Mouse (Mus musculus) gastrocnemius, postnatal 10 days (tissue): ENCODE data around the gene Klk7. TPM values are rescaled to one million over a fixed set of nuclear protein-coding genes. Genes with fewer than 3 reads are reported as not detected.

Experiments
- DNase-seq: peaks from one replicate; pipeline ENCODE4 v3.0.0; 2021; ENCODE audit warnings: mixed read lengths
- total RNA-seq, 2 experiments: library from RNA; stranded (reverse); gene quantifications; 2 replicates each; pipeline ENCODE4 v1.2.3; 2021

Klk7 gene
- total RNA-seq, 2 experiments from 2014 or later = not detected

GRCm38 (mm10) chr7:43797333-43797769, 13.7 kb upstream of the Klk7 start, which contains the start of gene Klk8:
Klk8 (plus strand) TSS chr7:43797577.
- no peak for DNase-seq

DNA sequence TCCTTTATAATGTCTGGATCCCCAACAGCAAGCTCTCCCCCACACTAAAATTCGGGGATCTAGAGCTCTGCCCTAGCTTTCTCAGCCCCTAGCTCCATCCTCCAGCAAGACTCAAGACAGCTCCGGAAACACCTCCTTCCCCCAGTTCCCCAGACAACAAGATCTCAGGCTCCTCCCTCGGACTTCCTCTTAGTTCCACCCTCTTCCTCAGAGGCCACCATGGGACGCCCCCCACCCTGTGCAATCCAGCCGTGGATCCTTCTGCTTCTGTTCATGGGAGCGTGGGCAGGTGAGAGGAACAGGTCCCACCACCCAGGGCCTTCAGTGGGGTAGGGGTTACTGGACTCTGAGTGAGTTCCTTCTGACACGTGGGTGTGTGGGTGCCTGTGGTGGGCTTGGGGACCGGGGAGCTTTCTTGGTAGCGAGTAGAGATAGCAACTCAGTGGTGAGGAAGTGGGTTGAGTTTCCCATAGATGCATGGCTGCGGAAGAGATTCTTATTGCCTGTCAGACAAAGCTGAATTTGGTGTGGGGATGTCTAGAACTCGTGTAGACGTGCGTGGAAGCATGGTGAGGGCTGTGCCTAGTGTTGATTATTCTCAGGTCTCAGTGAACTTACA, 13.1 kb upstream of the Klk7 start:
- no peak for DNase-seq

DNA sequence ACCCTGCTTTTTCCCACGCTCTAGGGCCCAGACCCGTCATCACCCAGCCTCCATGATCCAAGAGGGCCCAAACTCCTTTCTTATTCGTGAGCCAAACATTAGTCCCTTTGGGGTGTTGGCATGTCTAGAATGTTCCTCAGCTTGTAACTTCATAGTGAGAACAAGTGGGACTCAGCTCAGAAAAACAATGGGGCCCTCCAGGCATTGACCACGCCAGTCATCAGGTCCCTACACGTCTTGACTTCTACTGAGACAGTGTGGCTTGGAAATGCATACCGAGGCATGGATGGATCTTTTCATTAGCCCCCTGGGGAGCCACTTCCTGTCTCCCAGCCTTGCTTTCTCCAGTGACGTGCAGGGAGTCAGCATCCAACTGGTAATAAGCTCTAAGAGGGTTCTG, 11.2 kb upstream of the Klk7 start:
- no peak for DNase-seq

DNA sequence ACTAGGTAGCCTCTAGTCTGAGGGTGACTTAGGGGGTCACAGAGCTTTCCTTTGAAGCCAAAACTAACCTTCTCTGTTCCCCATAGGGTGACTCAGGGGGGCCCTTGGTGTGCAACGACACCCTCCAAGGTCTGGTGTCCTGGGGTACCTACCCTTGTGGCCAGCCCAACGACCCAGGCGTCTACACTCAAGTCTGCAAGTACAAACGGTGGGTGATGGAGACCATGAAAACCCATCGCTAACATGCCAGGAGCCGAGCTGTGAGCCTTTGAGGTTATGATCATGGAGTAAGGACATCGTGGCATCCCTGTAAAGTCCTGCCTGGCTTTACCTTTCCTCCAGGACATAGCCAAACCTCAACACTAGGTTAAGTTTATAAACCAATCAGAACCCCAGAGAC, 4.1 kb downstream of the Klk7 start:
- no peak for DNase-seq

DNA sequence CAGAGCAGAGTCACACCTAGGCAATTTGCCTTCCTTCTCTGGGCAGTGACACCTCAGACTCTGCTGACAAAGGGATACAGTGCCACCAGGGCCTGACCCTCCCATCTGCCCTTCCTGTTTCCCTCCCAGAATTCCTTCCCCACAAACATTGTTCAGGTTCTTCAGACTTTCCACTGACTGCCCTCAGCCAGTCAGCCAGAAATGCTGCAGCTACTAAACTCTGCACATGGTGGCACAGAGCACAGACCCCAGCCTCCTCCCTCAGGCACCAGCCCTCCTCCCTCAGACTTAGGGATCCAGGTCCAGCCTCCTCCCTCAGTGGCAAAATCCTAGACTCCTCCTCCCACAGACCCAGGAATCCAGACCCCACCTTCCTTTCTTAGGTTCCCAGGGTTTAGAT, 5.7 kb downstream of the Klk7 start:
- no peak for DNase-seq

- no peak for DNase-seq
Measured at GRCm38 (mm10) chr7:43821581-43821980, 10.5 kb downstream of the Klk7 start.

DNA sequence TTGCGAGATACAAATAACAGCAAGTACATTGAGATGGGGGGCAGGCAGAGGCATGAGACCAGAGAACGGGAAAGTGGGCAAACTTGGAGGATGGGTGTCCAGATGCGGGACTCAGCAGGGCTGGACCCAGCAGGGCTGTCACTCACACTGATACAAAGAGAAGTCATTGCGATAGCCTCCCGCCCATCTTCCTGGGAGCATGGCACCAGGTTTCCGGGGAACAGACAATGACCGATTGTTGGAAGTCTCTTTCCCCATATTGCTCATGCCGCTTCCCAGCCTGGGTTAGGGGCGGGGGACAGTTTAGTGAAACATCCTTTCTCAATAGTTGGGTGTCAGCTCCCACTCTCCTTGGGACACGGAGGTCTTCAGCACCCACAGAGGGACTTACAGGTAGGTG, 13.1 kb downstream of the Klk7 start, which contains the start of gene Klk6:
Klk6 (plus strand) TSS at position 301 of the 400 bp plus-strand sequence.
- DNase-seq = no peak

GRCm38 (mm10) chr7:43826056-43826455, 15.0 kb downstream of the Klk7 start:
- no peak for DNase-seq

GRCm38 (mm10) chr7:43827706-43828105, 16.6 kb downstream of the Klk7 start:
- no peak for DNase-seq

DNA sequence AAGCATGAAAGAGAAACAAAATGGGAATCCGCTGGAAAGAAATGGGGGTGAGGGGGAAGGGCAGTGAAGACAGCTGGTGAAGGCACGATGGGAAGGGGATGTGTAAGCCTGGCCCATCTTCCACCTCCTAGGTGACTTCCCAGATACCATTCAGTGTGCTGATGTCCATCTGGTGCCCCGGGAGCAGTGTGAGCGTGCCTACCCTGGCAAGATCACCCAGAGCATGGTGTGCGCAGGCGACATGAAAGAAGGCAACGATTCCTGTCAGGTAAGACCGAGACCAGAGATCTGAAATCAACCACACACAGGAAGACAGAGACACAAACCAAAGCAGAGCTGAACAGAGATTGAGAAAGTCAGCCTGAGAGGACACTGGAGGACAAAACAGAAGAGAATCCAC, 17.9 kb downstream of the Klk7 start:
- DNase-seq = no peak

- no peak for DNase-seq
Measured at GRCm38 (mm10) chr7:43841701-43842100, 30.6 kb downstream of the Klk7 start, which contains the start of gene Klk5. Klk5 (plus strand) TSS chr7:43841971.

DNA sequence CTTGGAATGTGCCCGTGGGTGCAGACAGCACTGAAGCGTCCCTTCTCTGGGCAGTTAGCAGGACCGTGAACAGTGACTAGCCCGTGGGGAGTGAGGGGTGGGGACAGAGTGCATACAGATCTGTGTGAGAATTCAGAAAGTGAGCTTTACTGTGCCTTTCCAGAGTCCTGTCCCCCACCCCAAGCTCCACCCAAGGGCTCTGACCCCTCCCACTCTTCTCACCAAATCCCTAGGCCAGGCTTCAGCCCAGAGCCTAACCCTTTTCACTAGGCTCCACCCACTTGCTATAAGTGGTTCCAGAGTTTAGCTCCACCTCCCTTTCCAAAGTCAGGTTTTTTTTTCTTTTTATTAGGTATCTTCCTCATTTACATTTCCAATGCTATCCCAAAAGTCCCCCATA, 32.7 kb downstream of the Klk7 start:
- no peak for DNase-seq

DNA sequence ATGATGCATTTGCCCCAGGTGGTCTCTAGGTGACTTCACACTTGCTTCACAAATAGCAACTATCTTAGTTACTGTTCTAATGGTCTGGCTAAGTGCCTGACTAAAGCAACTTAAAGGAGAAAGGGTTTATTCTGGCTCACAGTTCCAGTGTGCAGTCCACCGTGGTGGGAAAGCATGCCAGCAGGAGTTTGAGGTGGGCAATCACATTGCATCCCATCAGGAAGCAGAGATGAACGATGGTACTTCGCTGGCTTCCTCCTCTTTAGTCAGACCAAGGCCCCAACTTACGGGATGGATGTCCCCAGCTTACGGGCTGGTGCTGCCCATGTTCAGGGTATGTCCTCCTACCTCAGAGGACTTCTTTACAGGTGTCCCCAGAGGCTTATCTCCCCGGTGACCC, 40.5 kb downstream of the Klk7 start:
- DNase-seq = no peak

DNA sequence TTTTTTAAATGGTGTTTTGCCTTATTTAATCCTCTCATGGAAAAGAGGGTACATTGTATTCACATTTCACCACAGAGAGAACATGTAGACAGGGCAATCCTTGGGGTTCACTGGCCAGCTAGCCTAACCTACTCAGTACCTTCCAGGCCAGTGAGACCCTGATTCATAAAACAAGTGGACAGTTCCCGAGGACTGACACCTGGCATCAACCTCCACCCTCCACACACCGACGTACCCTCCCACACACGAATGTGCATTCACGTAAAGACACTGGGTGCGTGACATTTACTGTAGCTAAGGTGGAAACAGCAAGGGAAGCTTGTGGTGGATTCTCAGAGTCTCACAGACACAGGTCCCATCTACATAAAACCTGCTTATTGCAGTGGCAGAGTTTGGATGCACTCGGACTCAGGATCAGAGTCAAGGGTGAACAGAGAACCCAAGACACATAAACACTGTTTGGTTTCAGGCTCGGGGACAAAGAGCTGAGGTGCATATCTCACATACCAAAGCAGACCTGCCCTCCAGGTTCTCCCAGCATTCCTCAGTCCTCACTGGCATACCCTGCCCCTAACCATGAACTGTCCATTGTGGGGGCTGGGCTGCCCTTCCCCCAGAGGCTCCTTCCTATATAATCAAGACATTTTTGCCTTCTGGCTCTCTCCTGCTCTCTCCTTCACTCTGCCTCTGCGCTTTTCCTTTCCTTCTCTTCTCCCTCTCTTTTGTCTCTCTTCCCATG, 43.7 kb downstream of the Klk7 start:
- DNase-seq = no peak

DNA sequence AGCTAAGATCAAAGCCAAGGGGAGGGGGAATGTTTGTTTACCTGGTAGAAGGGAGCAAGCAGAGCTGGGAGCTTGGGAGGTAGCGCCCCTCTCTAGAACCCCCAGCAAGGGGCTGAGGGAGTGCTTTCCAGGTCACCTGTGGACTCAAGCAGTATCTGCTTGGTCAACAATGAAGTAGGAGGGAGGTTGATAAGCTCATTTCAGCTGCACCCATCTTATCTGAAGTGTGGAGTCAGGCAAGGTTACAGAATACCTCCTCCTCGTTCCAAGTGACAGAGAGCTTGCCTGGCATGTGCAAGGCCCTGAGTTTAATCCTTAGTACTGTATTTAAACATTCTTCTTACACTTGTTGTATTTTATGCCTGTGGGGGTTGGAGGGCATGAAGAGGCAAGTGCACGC, 44.6 kb downstream of the Klk7 start:
- DNase-seq = no peak

DNA sequence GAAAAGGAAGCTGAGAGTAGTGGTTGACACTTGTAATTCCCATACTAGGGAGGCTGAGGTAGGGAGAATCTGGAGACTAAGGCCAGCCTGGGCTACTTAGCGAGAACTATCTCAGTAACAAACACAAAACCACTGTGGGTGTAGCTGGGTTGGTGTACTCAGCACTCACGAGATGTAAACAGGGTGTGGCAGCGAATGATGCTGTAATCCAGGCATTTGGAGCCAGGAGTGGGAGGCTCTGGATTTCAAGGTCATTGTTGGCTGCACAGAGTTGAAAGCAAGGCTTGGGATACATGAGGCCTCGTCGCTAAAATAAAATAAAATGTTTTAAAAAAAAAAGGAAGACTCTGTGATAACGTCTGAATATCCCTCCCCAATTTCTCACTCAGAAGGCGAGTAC, 45.2 kb downstream of the Klk7 start:
- no peak for DNase-seq

GRCm38 (mm10) chr7:43857501-43857900, 46.4 kb downstream of the Klk7 start:
- DNase-seq = no peak

DNA sequence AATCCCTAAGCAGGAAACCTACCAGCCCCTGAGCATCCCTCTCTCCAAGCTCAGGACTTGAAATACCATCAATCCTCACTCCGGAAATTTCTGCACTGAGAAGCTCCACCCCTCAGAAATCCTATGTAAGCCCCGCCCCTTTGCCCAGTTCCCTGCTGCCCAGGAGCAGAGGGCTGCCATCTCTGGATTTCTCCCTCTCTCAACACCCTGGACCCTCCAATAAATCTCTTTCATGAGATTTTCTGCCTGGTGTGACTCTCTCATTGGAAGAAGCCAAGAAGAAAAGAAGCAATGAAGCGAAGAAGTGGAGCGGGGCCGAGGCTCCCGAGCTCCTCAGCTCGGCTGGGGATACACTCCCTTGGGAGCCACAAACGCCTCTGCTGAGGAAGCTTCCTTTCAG, 49.3 kb downstream of the Klk7 start:
- DNase-seq = no peak

Other genes starting within 250 kb of the Klk7 start
- gene Zfp658, start 249.0 kb upstream of the Klk7 start, total RNA-seq = 1 to 10 TPM; 1.2 to 1.4 TPM
- gene Zfp719, start 231.7 kb upstream of the Klk7 start, total RNA-seq = 1 to 10 TPM; 6.1 to 7.3 TPM
- gene Zfp819, start 204.1 kb upstream of the Klk7 start, total RNA-seq = not detected
- gene Ceacam18, start 176.6 kb upstream of the Klk7 start, total RNA-seq = not detected
- under 1 TPM; 0.45 to 0.59 TPM for gene Siglece, start 151.1 kb upstream of the Klk7 start, total RNA-seq
- gene Ctu1, start 139.3 kb upstream of the Klk7 start, total RNA-seq = 1 to 10 TPM; 3.2 to 3.8 TPM
- gene Klk14, start 120.9 kb upstream of the Klk7 start, total RNA-seq = not detected
- gene Klk13, start 98.7 kb upstream of the Klk7 start, total RNA-seq = not detected
- gene Klk12, start 42.4 kb upstream of the Klk7 start, total RNA-seq = not detected
- not detected for gene Klk11, start 36.7 kb upstream of the Klk7 start, total RNA-seq
- gene Klk10, start 30.3 kb upstream of the Klk7 start, total RNA-seq = under 1 TPM; 0.28 to 0.32 TPM
- not detected for gene Klk9, start 19.4 kb upstream of the Klk7 start, total RNA-seq
- gene Klk8, start 13.7 kb upstream of the Klk7 start, total RNA-seq = 1 to 10 TPM; 2.0 to 2.2 TPM
- gene Klk6, start 13.2 kb downstream of the Klk7 start, total RNA-seq = not detected
- gene Klk5, start 30.7 kb downstream of the Klk7 start, total RNA-seq = not detected
- gene Klk4, start 69.9 kb downstream of the Klk7 start, total RNA-seq = not detected
- gene Klk15, start 122.4 kb downstream of the Klk7 start, total RNA-seq = not detected
- not detected for gene Klk1b8, start 139.4 kb downstream of the Klk7 start, total RNA-seq
- gene Klk1b1, start 155.5 kb downstream of the Klk7 start, total RNA-seq = not detected
- gene Klk1b9, start 164.8 kb downstream of the Klk7 start, total RNA-seq = not detected
- gene Klk1b11, start 184.6 kb downstream of the Klk7 start, total RNA-seq = not detected
- gene Klk1b26, start 200.9 kb downstream of the Klk7 start, total RNA-seq = under 1 TPM in 1 of 2 experiments, not detected in 1; 0.23 TPM
- gene Klk1b27, start 241.0 kb downstream of the Klk7 start, total RNA-seq = not detected